Mouse (Mus musculus): ENCODE results near the gene Lrrc37a.

GRCm38 (mm10) chr11:103404618-103405017, 99.8 kb downstream of the Lrrc37a start:
- TF ChIP-seq POLR2A (IDR thresholded peaks at IDR 0.05; ENCODE audit: low read depth, low read length) (no peak), CTCF (IDR thresholded peaks at IDR 0.05; ENCODE audit: borderline replicate concordance, insufficient read depth, low read length) (no peak)
